Mouse (Mus musculus) kidney, postnatal 36 days (tissue): ENCODE measurements around the gene Kcne3.

ENCODE experiments used
- DNase-seq, 2 experiments: peaks; one replicate each; pipeline ENCODE4 v3.0.0; 2021 to 2022; ENCODE audit warnings: mixed read lengths in 2 of 2

Kcne3 gene

DNA sequence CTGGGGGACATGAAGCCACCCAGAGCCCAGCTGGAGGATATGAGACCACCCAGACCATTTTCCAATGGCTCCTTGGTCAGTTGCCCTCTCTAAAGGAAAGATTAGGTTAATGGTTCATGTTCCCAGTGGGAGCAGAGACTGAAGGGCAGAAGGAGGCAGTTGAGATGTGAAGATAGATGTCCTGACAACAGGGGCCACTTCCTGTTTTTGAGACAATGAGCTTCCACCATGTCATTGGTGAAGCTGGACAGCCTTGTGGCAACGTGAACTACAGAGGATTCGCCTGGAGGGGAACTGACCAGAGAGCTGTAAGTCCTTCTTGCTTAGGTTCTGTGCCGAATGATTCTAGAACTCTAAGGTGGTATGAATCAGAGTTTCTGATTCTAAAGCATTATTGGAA, at the start of gene Kcne3:
Gene Kcne3 (plus strand): TSS at position 234 of the 400 bp plus-strand sequence.
- no peak for DNase-seq

DNA sequence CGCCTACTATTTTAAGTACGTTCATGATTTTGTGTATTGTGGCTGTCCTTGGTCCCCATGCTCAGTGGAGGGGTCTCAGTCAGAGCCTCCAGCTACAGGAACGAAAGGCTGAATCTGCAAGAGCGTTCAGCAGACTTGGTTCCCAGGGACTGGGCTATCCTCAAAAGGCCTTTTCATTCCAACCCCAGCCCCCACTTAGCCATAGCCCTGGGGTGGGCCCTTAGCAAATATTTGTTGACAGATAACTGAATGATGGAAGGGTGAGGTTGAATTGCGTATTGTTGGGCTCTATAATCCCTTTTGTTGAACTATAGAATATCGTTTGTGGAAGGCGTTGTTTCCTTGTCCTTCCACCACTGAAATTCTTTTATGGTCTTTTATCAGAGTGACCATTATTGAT, 49.8 kb upstream of the Kcne3 start:
- DNase-seq = no peak

DNA sequence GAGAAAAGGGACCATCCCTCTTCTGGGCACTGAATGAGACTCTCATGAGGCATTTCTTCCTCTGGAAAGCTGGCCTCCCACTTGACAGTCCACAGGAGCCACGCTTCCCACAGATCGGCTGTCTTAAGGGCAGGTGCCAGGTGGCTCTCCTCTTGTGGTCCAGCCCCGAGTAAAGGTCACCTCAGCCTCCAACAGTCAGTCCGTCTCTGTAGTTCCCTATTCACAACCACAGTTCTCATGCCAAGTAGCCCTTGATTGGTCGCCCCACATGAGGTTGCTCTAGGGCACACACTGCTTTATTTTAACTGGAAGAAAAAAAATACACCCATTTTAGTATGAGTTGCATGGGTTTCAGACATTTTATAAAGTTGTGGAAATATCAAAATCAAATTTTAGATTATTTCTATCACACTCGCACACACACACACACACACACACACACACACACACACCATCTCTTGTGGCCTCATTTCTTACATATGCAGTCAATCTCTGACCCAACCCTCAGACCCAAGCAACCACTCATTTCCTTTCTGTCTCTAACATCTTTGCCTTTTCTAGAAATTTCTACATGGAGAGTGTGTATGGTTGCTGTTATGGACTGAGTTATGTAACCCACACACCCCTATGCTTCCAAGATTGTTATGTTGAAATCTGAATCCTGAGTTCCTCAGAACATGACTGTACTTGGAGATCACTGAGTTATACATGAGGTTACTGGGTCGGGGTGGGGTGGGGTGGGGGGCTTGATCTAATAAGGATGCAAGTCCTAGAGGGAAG, 47.9 kb upstream of the Kcne3 start:
- peak in 1 of 2 experiments; percentile 6 for DNase-seq

DNA sequence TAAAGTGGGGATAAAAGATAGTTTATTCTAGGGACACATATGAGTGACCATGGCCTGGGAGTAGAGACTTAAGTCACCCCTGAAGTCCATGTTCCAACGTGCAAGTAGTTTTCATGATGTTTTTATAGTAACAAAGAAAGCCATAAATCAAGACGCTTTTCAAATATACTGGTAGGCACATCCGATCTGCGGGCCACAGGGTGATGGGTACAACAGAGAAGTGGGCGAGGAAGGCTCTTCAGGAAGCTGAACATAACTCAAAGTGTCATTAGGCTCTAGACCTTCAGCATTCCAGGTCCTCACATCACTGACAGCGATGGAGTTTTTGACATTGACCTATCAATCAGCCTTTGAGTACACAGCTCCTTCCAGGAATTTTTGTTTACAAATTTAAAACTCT, 45.7 kb upstream of the Kcne3 start:
- DNase-seq = no peak

DNA sequence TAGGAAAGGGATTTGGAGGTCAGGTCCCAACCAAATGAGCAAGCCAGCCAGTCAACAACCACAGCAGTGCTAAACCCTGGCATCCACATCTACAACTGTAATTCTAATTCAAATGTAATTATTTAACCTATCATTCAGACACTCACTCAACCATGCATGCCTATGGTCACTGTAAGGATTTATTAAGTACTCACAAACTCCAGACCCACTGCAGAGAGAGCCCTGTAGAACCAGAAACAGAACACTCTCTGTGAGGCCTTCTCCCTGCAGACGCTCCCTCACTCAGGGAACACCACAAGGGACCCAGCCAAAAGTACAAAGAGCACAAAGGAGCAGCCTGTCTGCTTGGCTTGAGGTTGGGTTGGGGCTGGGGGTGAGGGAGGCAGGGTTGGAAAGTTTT, 43.9 kb upstream of the Kcne3 start:
- no peak for DNase-seq

DNA sequence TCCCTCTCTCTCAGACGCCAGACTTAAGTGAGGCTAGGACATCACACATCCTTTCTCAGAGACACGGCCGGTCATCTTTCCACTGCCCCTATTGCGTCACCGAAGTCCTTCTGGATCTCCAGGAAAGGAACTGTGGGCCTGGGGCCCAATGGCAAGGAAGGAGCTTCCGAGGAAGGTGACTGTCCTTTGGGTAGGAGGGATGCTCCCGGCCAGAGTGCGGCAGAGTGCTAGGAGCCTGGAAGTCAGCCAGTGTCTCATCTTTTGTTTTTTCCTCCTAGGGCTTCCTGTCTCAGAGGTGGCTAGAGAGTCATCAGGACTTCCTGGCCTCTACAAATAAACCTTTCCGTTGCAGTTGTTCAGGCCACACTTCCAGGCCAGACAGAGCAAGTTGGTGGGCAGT, 39.3 kb upstream of the Kcne3 start:
- peak; percentile 59 to 72 for DNase-seq

DNA sequence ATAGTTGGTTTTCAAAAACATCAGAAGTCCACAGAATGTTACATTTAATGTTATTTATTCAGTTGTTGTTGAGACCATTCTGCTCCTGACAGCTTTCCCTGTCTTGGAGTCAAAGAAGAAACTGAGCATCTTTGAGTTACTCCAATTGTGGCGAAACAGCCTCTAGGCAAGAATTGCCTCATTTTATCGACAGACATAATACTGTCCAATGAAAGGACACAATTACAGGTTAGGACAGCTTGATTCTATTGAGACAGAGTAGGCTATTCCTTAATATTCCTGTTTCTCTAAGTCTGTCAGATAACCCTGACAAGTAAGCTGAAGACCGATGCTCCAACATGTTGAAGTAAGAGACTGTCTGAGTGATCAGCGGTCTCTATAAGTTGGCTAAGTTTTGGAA, 38.2 kb upstream of the Kcne3 start:
- DNase-seq = no peak

DNA sequence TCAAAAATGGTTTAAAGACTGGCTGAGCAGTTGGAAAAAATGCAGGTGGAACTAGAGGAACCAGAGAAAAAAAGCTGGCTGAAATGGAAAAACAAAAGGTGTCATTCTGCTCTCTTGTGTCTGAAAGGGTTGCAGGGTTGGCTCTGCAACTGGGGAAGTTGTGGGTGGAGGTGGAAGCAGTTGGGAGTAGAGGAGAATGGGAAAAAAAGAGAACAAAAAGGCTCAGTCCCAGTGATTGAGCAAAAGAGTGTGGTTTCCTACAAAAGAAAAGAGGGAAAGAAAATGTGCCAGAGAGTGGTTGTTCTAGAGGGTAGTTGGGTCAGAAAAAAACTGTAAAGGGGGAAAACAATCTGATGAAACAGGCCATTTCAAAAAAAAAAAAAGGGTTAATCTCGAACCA, 35.7 kb upstream of the Kcne3 start:
- no peak for DNase-seq

DNA sequence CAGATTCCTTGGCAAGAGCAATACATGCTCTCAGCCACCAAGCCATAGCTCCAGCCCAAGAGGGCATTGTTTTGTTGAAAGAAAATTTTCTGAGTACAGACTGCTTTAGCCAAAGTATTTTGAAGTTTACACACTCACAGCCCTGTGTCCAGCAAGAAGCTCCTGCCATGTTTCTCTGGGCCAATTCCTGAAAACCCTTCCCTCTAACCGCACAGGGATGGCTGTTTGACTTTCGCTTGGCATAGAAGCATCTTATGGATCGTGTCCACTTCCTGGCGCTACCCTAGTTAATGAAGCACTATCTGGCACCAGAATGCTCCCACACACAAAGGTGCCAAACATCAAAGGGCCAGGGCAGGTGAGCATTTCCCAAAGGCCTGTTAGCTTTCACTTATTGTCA, 27.7 kb upstream of the Kcne3 start:
- no peak for DNase-seq

DNA sequence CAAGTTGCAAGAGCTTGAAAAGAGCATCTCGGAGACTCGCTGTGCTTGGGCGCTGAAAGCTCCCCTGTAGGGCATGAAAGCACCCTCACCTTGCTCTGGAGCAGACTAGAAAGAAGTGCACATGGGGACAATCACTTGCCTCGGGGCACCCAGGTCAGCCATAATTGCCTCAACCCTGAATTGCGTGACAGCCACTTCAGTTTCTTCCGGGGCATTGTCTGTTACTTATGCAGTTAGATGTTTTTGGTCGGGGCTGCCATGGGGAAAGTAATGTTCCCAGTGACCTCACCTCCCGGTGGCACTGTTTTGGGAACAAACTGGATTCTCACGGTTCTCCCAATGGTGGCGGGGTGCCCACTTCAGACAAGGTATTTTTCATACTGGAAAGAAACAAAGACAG, 26.2 kb upstream of the Kcne3 start:
- peak; percentile 18 to 31 for DNase-seq

DNA sequence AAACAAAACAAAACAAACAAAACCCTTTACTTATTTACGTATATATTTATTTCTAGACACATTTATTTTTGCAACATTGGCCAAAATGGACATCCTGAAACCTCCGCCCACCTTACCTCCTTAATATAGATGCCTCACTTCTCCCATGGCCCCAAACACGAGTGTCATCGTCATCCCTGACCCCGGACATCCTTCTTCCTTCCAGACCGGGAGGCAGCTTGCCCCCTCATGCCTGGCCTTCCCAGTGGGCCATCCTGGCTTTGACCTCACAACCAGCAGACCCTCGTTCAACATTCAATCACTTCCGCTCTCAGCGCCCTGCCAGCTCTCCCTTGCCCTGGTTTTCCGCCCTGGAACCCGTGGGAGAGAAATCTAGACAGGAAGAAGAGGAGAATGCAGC, 25.7 kb upstream of the Kcne3 start:
- peak in 1 of 2 experiments; percentile 4 for DNase-seq

DNA sequence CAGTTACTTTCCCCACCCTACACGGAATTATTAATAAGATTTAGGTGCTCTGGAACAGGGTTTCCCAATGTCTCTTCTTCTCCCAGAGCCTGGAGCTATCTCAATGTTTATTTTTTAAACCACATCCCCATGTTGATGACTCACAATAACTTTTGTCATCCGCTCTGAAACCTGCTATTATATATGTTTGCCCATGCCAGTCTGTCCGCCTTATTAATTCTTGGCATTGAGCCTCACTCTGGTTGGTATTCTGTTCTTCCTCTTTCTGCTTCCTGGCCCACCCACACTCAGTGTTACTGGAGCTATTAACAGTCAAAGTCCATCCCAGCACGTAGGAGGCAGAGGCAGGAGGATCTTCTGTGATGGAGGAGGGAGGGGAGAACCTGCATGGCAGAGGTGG, 18.6 kb upstream of the Kcne3 start:
- no peak for DNase-seq

DNA sequence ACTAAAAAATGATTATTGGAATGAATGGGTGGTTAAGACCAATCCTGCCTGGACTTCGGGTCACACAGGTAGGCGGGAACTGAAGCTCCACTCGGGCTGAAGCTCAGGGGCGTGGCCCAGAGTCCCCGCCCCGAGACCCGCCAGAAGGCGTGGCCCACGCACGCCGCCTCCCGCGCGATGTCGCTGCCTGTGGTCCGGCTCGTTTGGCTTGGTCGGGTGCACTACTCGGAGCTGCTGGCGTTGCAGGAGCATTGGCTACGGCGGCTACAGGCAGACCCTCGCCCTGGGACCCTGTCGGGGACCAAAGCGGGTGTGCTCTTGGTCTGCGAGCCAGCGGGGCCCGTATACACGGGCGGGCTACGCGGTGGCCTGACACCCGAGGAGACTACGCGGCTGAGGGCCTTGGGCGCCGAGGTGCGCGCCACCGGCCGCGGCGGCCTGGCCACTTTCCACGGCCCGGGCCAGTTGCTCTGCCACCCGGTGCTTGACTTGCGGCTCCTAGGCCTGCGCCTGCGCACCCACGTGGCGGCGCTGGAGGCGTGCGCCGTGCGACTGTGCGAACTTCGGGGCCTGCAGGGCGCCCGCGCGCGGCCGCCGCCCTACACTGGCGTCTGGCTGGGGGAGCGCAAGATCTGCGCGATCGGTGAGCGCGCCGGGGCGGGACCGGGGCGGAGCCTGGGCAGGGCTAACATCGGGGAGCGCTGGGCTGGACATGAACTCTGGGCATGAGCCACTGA, 17.0 kb upstream of the Kcne3 start, which contains the start of gene Lipt2:
Gene Lipt2 (plus strand): TSS at position 173 of the 737 bp plus-strand sequence.
- peak; percentile 96 to 97 for DNase-seq

DNA sequence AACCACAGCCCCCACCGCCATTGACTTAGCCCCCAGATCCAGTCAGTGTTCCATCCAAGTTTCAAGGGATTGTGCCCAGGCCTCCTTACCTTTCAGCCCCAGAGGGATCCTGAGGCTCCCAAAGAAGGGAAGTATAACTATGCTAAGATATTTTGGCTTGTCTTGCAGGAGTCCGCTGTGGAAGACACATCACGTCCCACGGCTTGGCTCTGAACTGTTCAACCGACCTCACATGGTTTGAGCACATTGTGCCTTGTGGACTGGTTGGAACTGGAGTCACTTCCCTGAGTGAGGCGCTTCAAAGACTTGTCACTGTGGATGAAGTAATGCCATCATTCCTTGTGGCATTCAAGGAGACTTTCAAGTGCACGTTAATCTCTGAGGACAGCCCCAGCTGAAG, 16.3 kb upstream of the Kcne3 start:
- DNase-seq = no peak

DNA sequence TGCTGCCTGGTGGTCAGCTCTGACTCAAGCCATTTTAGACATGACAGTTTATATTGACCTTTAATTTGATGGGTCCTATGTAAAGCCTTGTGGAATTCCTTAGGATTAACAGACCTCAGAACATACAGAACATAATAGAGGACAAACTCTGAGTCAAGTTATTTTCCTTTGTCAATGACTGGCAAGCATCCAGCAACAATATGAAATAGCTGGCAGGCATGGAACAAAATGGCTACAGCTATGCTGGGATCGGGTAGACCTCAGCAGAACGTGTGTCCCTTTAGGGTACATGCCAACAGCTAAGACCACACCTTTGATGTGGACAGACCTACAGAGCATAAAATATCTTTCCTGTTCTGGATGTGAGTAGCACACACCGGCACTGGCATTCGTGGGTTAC, 12.8 kb upstream of the Kcne3 start:
- DNase-seq = no peak

DNA sequence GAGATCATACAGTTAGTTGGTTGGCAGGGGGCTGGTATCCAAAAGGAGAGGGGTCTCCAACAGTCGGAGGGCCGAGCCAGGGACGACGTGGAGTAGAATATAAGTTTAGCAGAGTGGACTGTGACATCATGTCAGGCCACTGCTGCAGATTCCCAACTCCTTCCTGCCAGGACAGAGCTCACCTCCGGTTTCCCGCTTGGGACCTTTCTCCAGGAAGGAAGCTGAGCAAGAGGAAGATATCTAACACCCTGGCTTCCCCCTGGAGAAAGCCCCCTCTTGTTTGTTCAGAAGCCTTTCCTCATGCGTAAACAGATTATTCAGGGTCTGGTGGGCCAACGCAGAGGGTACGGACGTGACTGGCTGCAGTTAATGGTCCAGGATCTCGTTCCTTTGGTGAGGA, 7.6 kb upstream of the Kcne3 start:
- DNase-seq = peak; percentile 17 to 24

DNA sequence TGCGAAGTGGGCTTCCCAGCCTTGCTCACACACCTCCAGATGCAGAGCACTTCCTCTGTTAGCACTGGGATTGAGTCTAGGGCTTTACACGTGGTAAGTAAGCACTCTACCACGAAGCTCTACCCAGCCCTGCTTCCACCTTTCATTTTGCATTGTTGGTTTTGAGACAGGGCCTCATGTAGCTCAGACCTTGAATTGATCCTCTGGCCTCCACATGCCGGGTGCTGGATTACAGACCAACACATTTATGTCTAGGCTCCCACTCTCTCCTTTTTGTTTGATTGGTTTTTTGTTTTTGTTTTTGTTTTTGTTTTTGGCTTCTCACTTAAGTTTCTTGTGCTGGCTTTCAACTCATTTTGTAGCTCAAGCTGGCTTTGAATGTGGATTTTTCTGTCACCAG, 5.5 kb upstream of the Kcne3 start:
- DNase-seq = no peak

DNA sequence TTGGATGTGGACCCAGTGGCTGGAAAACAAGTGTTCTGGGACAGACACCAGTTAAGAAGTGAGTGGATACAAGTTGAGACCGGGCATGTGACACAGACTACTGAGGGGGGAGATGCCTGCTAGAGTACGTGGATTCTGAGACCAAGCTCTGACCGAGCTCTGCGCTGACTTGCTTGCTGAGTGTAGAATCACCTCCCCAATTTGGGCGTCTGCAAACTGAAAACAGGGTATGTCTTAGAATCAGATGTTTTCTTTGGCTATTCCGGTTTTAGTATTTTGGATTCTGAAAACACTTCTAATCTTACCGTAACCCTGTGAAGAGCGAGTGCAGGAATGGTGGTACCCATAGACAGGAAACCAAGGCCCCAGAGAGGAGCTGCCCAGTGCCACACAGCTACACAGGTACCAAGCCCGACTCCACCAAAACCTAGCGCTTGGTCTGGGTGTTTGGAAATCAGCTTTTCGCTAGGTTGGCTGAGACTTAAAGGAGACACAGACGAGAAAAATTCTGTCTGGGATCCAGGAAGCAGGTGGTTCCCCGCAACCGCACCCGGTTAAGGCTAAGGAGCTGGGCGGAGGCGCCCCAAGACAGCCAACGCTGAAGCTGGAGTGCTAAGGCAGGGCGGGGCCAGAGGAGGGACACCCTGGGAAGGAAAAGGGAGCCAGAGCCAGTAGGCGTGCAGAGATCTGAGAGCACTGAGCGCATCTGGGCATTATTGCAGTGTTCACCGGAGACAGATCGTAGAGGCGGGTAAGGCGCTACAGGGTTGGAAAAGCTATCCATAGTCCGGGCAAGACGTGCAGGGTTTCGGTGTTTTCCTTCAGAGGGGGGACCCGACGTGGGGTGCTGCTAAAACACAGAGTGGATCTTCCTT, 2.0 kb downstream of the Kcne3 start:
- peak; percentile 63 to 75 for DNase-seq

DNA sequence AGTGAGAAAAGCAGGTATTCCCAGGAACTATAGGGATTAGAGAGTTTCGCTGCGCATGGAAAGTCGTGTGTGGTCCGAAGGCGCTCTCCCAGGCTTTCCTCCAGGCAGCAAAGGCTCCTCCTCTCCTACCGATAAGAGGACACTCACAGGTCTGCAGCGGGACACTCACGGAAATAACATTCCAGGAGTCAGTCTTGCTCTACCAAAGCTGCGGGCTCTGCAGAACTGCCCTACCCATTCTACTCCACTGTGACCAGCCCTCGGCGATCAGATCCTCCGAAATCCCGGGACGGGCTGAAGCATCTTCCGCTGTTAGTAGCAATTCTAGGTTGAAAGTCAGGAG, 2.6 kb downstream of the Kcne3 start:
- peak in 1 of 2 experiments; percentile 10 for DNase-seq

DNA sequence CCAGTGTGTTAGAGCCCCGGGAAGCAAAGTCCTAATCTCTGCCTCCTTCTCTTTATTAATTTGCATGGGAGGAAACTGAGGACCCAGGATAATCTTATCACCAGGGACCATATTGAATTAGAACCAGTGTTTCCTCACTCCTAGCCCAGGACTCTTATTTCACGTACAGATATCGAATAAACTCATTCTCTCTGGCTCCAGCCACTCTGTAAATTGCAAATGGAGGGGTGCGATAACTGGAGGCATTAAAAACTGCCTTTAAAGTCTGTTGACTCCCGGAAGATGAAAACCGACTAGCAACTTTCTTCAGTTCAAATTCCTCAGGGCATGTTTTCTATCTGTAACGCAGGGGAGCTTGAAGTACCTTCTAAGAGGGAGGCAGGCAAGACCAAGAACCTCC, 3.1 kb downstream of the Kcne3 start:
- no peak for DNase-seq

DNA sequence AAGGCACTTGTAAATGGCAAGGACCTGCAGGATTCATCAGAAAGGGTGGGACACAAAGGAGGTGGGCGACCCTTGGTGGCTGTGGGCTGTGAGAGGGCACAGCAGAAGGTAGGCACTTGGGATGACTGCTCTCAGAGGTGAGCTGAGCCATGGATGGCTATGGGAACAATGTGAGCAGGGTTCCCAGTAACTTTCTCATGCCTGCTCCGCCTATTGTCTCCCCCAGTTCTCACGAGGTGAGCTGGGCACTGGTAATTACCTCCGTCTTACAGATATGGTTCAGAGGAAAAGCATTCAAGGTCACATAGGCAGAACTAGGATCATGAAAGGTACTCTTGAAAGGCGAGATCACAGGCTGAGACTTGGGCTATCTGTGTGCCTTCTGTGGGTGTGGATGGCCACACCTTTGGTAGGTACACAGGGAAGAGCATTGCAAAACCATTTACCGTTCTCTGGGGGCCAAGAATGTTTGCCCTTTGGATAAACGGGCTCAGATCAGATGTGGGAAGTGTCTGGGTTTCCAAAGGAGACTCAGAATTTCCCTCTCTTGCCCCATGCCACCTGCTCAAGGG, 3.6 kb downstream of the Kcne3 start:
- no peak for DNase-seq

DNA sequence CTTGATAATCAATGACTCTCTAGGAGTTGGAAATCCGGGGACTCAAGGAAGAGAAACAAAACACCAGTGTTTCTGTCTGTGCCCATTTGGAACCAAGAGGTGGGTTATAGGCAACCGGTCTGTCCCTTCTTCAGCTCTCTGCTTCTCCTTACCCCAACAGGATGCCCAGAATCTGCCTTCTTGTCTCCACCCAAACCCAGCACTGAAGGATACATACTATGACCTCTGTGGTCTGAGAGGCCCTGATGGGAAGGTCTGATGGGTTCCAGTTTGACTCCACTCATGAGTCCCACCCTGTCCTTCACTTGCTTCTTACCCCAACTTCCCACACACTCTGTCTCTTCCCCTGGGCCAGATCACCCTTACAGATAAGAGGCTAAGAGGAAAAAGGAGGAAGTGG, 4.9 kb downstream of the Kcne3 start:
- no peak for DNase-seq

DNA sequence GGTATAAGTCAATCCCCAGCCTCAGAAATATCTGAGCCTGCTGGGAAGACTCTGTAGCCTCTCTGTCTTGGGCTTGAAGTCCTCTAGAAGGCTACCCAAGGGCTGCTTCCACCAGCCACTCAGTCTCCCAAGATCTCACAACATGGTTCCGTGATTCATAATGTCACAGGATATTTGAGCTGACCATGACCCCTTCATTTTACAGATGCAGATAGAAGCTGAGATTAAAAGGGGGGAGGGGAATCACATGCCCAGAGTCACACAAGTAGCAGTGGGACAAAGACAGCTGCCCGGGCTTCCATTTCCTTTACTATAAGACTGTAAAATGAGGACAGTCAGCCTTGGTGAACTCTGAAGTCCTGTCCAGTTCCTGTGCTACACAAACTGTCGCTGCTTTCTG, 5.3 kb downstream of the Kcne3 start:
- DNase-seq = no peak
